Mouse (Mus musculus): ENCODE measurements around the gene Dag1. TPM values are rescaled to one million over a fixed set of nuclear protein-coding genes. Genes with fewer than 3 reads are reported as not detected.

Dag1 gene
- polyA plus RNA-seq, 1 experiment from 2014 or later, result 136 TPM

Other genes starting within 250 kb of the Dag1 start
- gene Gmppb, start 214.7 kb downstream of the Dag1 start, polyA plus RNA-seq (2015; fragmentation: Nextera tagmentation; extraction: Ambion mirVana), result 21.6 and 26.0 TPM in 2 replicates
- gene Amigo3, start 210.8 kb downstream of the Dag1 start, polyA plus RNA-seq (2015; fragmentation: Nextera tagmentation; extraction: Ambion mirVana), result 1.9 and 2.4 TPM in 2 replicates
- 0.44 and 0.53 TPM in 2 replicates for gene Mst1, start 183.5 kb downstream of the Dag1 start, polyA plus RNA-seq (2015; fragmentation: Nextera tagmentation; extraction: Ambion mirVana)
- 31.3 and 34.7 TPM in 2 replicates for gene Rnf123, start 180.6 kb downstream of the Dag1 start, polyA plus RNA-seq (2015; fragmentation: Nextera tagmentation; extraction: Ambion mirVana)
- gene Apeh, start 169.4 kb downstream of the Dag1 start, polyA plus RNA-seq (2015; fragmentation: Nextera tagmentation; extraction: Ambion mirVana), result 54.5 and 57.0 TPM in 2 replicates
- gene Bsn, start 73.6 kb downstream of the Dag1 start, polyA plus RNA-seq (2015; fragmentation: Nextera tagmentation; extraction: Ambion mirVana), result 0.34 and 0.81 TPM in 2 replicates
- gene Nicn1, start 26.5 kb upstream of the Dag1 start, polyA plus RNA-seq (2015; fragmentation: Nextera tagmentation; extraction: Ambion mirVana), result 23.7 and 26.9 TPM in 2 replicates
- 8.1 and 8.7 TPM in 2 replicates for gene Amt, start 32.9 kb upstream of the Dag1 start, polyA plus RNA-seq (2015; fragmentation: Nextera tagmentation; extraction: Ambion mirVana)
- gene Rhoa, start 42.2 kb upstream of the Dag1 start, polyA plus RNA-seq (2015; fragmentation: Nextera tagmentation; extraction: Ambion mirVana), result 372 and 444 TPM in 2 replicates
- 32.5 and 34.2 TPM in 2 replicates for gene Tcta, start 42.2 kb upstream of the Dag1 start, polyA plus RNA-seq (2015; fragmentation: Nextera tagmentation; extraction: Ambion mirVana)
- 647 and 680 TPM in 2 replicates for gene Gpx1, start 74.9 kb upstream of the Dag1 start, polyA plus RNA-seq (2015; fragmentation: Nextera tagmentation; extraction: Ambion mirVana)
- 83.6 and 84.2 TPM in 2 replicates for gene Usp4, start 83.9 kb upstream of the Dag1 start, polyA plus RNA-seq (2015; fragmentation: Nextera tagmentation; extraction: Ambion mirVana)
- gene 1700102P08Rik, start 128.8 kb upstream of the Dag1 start, polyA plus RNA-seq (2015; fragmentation: Nextera tagmentation; extraction: Ambion mirVana), result 0.14 and 0.42 TPM in 2 replicates
- 0.45 and 0.71 TPM in 2 replicates for gene Ccdc36, start 164.5 kb upstream of the Dag1 start, polyA plus RNA-seq (2015; fragmentation: Nextera tagmentation; extraction: Ambion mirVana)
- not detected in 2 replicates for gene BC048562, start 172.5 kb upstream of the Dag1 start, polyA plus RNA-seq (2015; fragmentation: Nextera tagmentation; extraction: Ambion mirVana)
- gene Ccdc71, start 196.6 kb upstream of the Dag1 start, polyA plus RNA-seq (2015; fragmentation: Nextera tagmentation; extraction: Ambion mirVana), result 39.8 and 44.3 TPM in 2 replicates
- 103 and 110 TPM in 2 replicates for gene Klhdc8b, start 197.6 kb upstream of the Dag1 start, polyA plus RNA-seq (2015; fragmentation: Nextera tagmentation; extraction: Ambion mirVana)
- gene Lamb2, start 215.8 kb upstream of the Dag1 start, polyA plus RNA-seq (2015; fragmentation: Nextera tagmentation; extraction: Ambion mirVana), result 67.1 and 77.7 TPM in 2 replicates
- gene Usp19, start 226.6 kb upstream of the Dag1 start, polyA plus RNA-seq (2015; fragmentation: Nextera tagmentation; extraction: Ambion mirVana), result 60.1 and 63.5 TPM in 2 replicates
- gene Qars, start 243.7 kb upstream of the Dag1 start, polyA plus RNA-seq (2015; fragmentation: Nextera tagmentation; extraction: Ambion mirVana), result 70.4 and 83.2 TPM in 2 replicates